Comparison of ENCODE assay signal across 8 mouse cellular contexts in the genomic region with DNA sequence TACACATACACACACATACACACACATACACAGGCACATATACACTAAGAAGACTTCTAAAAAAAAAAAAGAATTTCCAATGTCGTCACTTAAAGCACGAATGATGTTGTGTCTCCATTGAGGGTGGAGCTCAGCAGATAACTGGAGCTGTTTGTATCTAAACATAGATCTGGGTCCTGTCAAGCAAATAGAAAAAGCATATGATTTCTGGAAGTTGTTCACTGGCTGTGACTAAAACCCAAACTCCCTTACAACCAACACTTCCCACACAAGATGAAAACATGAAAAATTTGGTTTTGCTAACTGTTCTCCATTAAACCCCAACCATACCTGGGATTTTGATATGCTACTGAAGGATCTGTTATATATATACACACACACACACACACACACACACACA. TPM values are rescaled to one million over a fixed set of nuclear protein-coding genes. Genes with fewer than 3 reads are reported as not detected.
DNase-seq lines count a peak whose midpoint lies in the region; ATAC-seq lines count a peak whose summit lies in the region.
"Had no signal": no experiment of that assay in that cellular context is flagged by ENCODE, and none has a peak within 500 bp of the region (broad histone marks: within the 10 kb centered on the region; RNA-seq: fewer than 3 reads in every experiment).

No protein-coding gene starts in this region.

- H3K9ac ChIP-seq in intestine, embryonic 14.5 days (ENCODE audit: low read length): no peak overlapping the region
- no peak overlapping the region for H3K9ac ChIP-seq in intestine, embryonic 16.5 days (ENCODE audit: low read depth, low read length)
- H3K9ac ChIP-seq in liver, embryonic 12.5 days: no peak overlapping the region

- H3K4me2 ChIP-seq in intestine, embryonic 14.5 days (ENCODE audit: low read length): no peak overlapping the region
- no peak overlapping the region for H3K4me2 ChIP-seq in intestine, embryonic 16.5 days (ENCODE audit: low read depth, low read length)
- H3K4me2 ChIP-seq in liver, embryonic 12.5 days: peak overlapping the region; percentile 65

- H3K9me3 ChIP-seq in intestine, embryonic 14.5 days (ENCODE audit: control insufficient read depth, low read length): no peaks in the 10 kb centered on the region
- H3K9me3 ChIP-seq in intestine, embryonic 16.5 days (ENCODE audit: control insufficient read depth, low read length): no peaks in the 10 kb centered on the region
- no peaks in the 10 kb centered on the region; the same call in 1 of the 2 replicates for H3K9me3 ChIP-seq in liver, embryonic 12.5 days (replicated peaks)

- 78% methylated on average over 2 of the region's 2 CpGs for WGBS in intestine, embryonic 14.5 days
- WGBS in intestine, embryonic 16.5 days: 80% methylated on average over 2 of the region's 2 CpGs
- 84% methylated on average over 2 of the region's 2 CpGs for WGBS in liver, embryonic 12.5 days (ENCODE audit: insufficient replicate concordance)

- H3K27ac ChIP-seq in intestine, embryonic 14.5 days (ENCODE audit: low read depth): peak overlapping the region; percentile 91
- H3K27ac ChIP-seq in intestine, embryonic 16.5 days (ENCODE audit: low read length): no peak overlapping the region
- H3K27ac ChIP-seq in liver, embryonic 12.5 days: no peak overlapping the region

- H3K36me3 ChIP-seq in intestine, embryonic 14.5 days (ENCODE audit: control insufficient read depth, insufficient read depth, low read length): no peaks in the 10 kb centered on the region
- no peaks in the 10 kb centered on the region for H3K36me3 ChIP-seq in intestine, embryonic 16.5 days (ENCODE audit: control insufficient read depth, insufficient read depth, low read length)
- H3K36me3 ChIP-seq in liver, embryonic 12.5 days: no peaks in the 10 kb centered on the region

- H3K4me3 ChIP-seq in intestine, embryonic 14.5 days (ENCODE audit: low read depth, low read length): no peak overlapping the region
- no peak overlapping the region for H3K4me3 ChIP-seq in intestine, embryonic 16.5 days (ENCODE audit: low read length)
- 0 out of 2 replicates have a peak overlapping the region, but pooled peaks have one; percentile 40 for H3K4me3 ChIP-seq in liver, embryonic 12.5 days

- H3K4me1 ChIP-seq in intestine, embryonic 14.5 days (replicated peaks; ENCODE audit: control insufficient read depth, insufficient read depth, low read length): peaks cover 18% of the 10 kb centered on the region
- 0 out of 2 replicates have a peak, but pooled peaks cover 7% of the 10 kb centered on the region for H3K4me1 ChIP-seq in intestine, embryonic 16.5 days (ENCODE audit: control insufficient read depth, insufficient read depth, low read length)
- peaks cover 46% of the 10 kb centered on the region for H3K4me1 ChIP-seq in liver, embryonic 12.5 days

- ATAC-seq in intestine, embryonic 14.5 days (replicated peaks; ENCODE audit: low FRiP score, low TSS enrichment, low read depth): no peak
- ATAC-seq in intestine, embryonic 16.5 days: no peak
- ATAC-seq in CD4-positive, CD25-positive, alpha-beta regulatory T cell, adult 4 months: peak; percentile 25
- ATAC-seq in liver, embryonic 12.5 days: no peak

- no peak for DNase-seq in intestine, embryonic 14.5 days (ENCODE audit: low spot score)
- DNase-seq in CD4-positive helper T cell, adult 2 months (ENCODE audit: low read depth, low spot score): peak; percentile 74
- DNase-seq in ovary, adult 18-20 months (ENCODE audit: low spot score): no peak
- DNase-seq in gastrocnemius, postnatal 4 days (ENCODE audit: low spot score in 2 of 2): no peak
- DNase-seq: cerebellum, adult 18-20 months had no signal

- no peaks in the 10 kb centered on the region for H3K27me3 ChIP-seq in intestine, embryonic 14.5 days (replicated peaks; ENCODE audit: control insufficient read depth, insufficient read depth, low read length)
- no peaks in the 10 kb centered on the region for H3K27me3 ChIP-seq in intestine, embryonic 16.5 days (replicated peaks; ENCODE audit: control insufficient read depth, insufficient read depth, low read length)
- H3K27me3 ChIP-seq in liver, embryonic 12.5 days (replicated peaks): peaks cover 22% of the 10 kb centered on the region

RNA-seq across cellular contexts. Expression of gene Map3k1, which starts 58.5 kb away (rescaled TPM):
- 30.4 and 33.1 TPM in 2 replicates for polyA plus RNA-seq in intestine, embryonic 14.5 days (2014; fragmentation: Nextera tagmentation; extraction: Ambion mirVana)
- 20.5 and 21.8 TPM in 2 replicates for polyA plus RNA-seq in intestine, embryonic 16.5 days (2015; fragmentation: Nextera tagmentation; extraction: Ambion mirVana)
- polyA plus RNA-seq in CD4-positive, CD25-positive, alpha-beta regulatory T cell, adult 4 months (2017; shearing (Covaris generic)): 100 to 1,000 TPM; 117 to 125 TPM
- polyA plus RNA-seq in liver, embryonic 12.5 days (2016; fragmentation: Nextera tagmentation; extraction: Ambion mirVana): 16.8 and 17.0 TPM in 2 replicates
- 10 to 100 TPM; 21.2 to 22.6 TPM for total RNA-seq in gastrocnemius, postnatal 4 days (2021)
